Mouse (Mus musculus): ENCODE results near the gene Tnfrsf1b.

The Tnfrsf1b gene

GRCm38 (mm10) chr4:145215396-145215795 is 31.3 kb downstream of the Tnfrsf1b start:
- TF ChIP-seq GATA4 (IDR thresholded peaks at IDR 0.05; ENCODE audit: insufficient replicate concordance, low read length), result no peak

GRCm38 (mm10) chr4:145214786-145215174 is 31.9 kb downstream of the Tnfrsf1b start:
- TF ChIP-seq GATA4 (IDR thresholded peaks at IDR 0.05; ENCODE audit: insufficient replicate concordance, low read length), result no peak

- TF ChIP-seq GATA4 (IDR thresholded peaks at IDR 0.05; ENCODE audit: insufficient replicate concordance, low read length), result no peak
These were observed 32.5 kb downstream of the Tnfrsf1b start for GRCm38 (mm10) chr4:145213999-145214785.

GRCm38 (mm10) chr4:145211076-145211475 is 35.6 kb downstream of the Tnfrsf1b start:
- TF ChIP-seq GATA4 (IDR thresholded peaks at IDR 0.05; ENCODE audit: insufficient replicate concordance, low read length), result no peak

GRCm38 (mm10) chr4:145210564-145210963 is 36.1 kb downstream of the Tnfrsf1b start:
- no peak for TF ChIP-seq GATA4 (IDR thresholded peaks at IDR 0.05; ENCODE audit: insufficient replicate concordance, low read length)

GRCm38 (mm10) chr4:145209690-145210088 is 37.0 kb downstream of the Tnfrsf1b start:
- no peak for TF ChIP-seq GATA4 (IDR thresholded peaks at IDR 0.05; ENCODE audit: insufficient replicate concordance, low read length)

- no peak for TF ChIP-seq GATA4 (IDR thresholded peaks at IDR 0.05; ENCODE audit: insufficient replicate concordance, low read length)
These were observed 37.5 kb downstream of the Tnfrsf1b start for GRCm38 (mm10) chr4:145209076-145209689.

GRCm38 (mm10) chr4:145207718-145208371 is 38.8 kb downstream of the Tnfrsf1b start:
- TF ChIP-seq GATA4 (IDR thresholded peaks at IDR 0.05; ENCODE audit: insufficient replicate concordance, low read length), result no peak

GRCm38 (mm10) chr4:145204779-145205178 is 41.9 kb downstream of the Tnfrsf1b start:
- no peak for TF ChIP-seq GATA4 (IDR thresholded peaks at IDR 0.05; ENCODE audit: insufficient replicate concordance, low read length)

GRCm38 (mm10) chr4:145203305-145203704 is 43.4 kb downstream of the Tnfrsf1b start:
- no peak for TF ChIP-seq GATA4 (IDR thresholded peaks at IDR 0.05; ENCODE audit: insufficient replicate concordance, low read length)

- TF ChIP-seq GATA4 (IDR thresholded peaks at IDR 0.05; ENCODE audit: insufficient replicate concordance, low read length), result no peak
These were observed 45.2 kb downstream of the Tnfrsf1b start for GRCm38 (mm10) chr4:145201424-145201823.

GRCm38 (mm10) chr4:145199982-145200699 is 46.5 kb downstream of the Tnfrsf1b start:
- peak; percentile 40; the same call in 1 of the 2 replicates for TF ChIP-seq GATA4 (IDR thresholded peaks at IDR 0.05; ENCODE audit: insufficient replicate concordance, low read length)

- TF ChIP-seq GATA4 (IDR thresholded peaks at IDR 0.05; ENCODE audit: insufficient replicate concordance, low read length), result no peak
These were observed 50.1 kb downstream of the Tnfrsf1b start for GRCm38 (mm10) chr4:145196586-145196985.

GRCm38 (mm10) chr4:145195172-145195571 is 51.5 kb downstream of the Tnfrsf1b start:
- TF ChIP-seq GATA4 (IDR thresholded peaks at IDR 0.05; ENCODE audit: insufficient replicate concordance, low read length), result no peak

- no peak for TF ChIP-seq GATA4 (IDR thresholded peaks at IDR 0.05; ENCODE audit: insufficient replicate concordance, low read length)
These were observed 52.0 kb downstream of the Tnfrsf1b start, which contains the start of gene Vps13d for GRCm38 (mm10) chr4:145194559-145195162. Vps13d (minus strand) TSS chr4:145195005.
